Mouse (Mus musculus): ENCODE results near the gene Slc6a20b.

Gene Slc6a20b

GRCm38 (mm10) chr9:123589240-123589910, 43.0 kb downstream of the Slc6a20b start:
- DNase-seq = no peak

- peak; percentile 19 to 46 for DNase-seq
Measured at GRCm38 (mm10) chr9:123577360-123578192, 54.8 kb downstream of the Slc6a20b start.

- peak in 1 of 2 experiments; percentile 21 for DNase-seq
Measured at GRCm38 (mm10) chr9:123554599-123554998, 77.8 kb downstream of the Slc6a20b start.
